Mouse (Mus musculus) kidney, adult 18-20 months (tissue): ENCODE data around the gene Naa20.

Source experiments
- DNase-seq: peaks from one replicate; pipeline ENCODE4 v3.0.0; 2021

Naa20 gene

DNA sequence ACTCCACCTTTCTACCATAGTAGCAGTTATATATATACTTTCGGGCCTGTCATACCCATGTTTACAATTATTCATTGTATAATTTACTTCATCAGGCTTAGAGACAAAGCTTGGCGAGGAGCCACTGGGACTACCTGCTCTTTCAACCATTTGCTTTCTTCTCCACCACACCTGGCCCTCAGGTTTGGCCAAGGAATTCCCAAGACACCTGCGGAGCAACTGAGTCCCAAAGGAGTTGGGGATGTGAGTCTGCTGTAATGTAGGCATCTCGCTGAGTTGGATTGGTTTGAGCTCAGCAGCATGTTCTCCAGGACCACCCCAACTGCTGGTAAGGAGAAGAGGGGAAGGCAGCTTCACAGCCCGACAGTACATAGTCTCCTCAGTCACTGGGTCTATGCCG is at the start of gene Naa20:
Naa20 (plus strand) TSS at position 239 of the 400 bp plus-strand sequence.
- no peak for DNase-seq

DNA sequence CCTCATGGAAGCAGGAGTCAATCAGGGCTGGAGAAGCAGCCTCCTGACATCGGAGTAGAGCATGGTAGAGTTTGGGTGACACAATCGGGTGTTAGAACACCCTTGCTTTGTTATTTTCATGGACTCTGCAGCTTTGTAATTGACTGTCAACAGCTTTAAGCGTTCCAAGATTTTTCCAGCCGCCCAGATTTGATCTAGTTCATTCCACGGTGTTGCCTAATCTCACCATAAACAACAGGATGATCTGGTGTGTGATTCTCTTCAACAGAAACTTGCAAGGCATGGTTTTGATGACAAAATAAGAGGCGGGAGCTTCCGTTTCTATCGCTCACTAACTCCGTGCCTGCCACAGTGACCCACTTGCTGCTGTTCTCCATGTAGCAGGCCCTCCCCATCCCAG is 46.1 kb upstream of the Naa20 start:
- DNase-seq: no peak

DNA sequence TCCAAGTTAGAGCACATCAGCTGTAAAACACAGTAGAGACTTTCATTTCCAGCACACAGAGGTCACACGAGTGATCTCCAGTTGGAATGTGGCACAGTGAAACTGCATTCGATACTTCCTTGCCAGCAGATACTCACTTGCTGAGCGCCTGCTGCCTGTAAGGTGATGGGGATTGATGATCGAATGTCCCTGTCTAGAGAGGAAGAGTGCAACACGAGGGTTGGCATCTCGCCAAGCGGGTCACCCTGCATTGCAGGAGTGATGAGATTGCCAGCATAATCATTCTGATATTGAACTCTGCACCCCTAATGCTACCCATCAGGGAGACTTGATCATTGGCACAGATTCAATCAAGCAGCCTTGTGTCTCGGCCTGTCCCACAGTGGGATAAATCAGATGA is 44.0 kb upstream of the Naa20 start:
- peak; percentile 47 for DNase-seq

DNA sequence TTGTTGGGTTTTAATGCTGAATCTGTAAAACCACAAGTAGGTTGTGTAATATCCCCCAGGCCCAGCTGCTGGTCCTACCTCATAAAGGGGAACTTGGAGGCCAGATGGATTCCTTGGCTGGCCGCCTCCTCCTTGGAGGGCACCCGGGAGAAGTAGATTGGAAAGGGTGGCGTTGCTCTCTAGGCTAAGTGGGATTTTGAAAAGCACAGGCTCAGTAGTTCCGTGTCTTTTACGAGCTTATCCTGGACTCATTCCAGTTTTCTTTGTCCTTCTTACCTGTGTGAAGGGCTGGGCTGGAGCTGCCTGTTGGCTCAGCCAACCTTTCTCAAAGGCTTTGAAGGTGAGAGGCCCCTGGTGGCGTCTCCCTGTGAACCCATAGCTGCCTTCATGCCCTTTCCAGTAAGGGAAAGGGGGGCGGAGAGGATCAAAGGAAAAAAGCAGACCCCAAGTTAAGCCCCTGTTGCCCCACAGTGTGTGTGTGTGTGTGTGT is 42.4 kb upstream of the Naa20 start:
- DNase-seq: peak; percentile 70

DNA sequence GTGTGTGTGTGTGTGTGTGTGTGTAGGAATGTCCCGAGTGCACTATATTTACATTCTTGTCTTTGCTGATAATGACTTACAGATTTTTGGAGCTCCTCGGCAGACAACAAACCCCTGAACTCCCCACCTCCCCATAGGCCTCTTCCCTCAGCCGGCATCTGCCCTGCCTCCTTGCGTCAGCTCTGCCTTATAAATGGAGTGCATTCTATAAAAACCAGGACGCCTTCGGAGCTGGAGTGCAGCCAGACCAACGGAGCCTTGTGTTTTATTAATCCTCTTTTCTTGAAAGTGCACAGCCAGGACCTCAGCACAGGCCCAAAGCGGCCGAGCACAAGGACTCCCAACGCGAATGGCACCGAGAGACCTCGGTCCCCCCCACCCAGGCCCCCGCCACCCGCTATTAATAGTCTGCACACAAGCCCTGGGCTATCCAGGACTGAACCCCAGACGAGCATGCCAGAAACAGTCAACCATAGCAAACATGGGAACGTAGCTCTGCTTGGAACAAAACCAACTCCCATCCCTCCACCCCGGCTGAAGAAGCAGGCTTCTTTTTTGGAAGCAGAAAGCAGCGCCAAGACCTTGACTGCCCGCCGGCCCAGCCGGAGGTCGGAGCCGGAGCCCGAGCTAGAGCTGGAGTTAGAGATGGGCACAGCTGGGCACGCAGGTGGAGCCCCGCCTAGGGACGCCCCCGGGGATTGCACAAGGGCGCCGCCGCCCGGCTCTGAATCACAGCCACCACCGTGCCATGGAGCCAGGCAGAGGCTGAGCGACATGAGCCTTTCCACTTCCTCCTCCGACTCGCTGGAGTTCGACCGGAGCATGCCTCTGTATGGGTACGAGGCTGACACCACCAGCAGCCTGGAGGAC is 41.7 kb upstream of the Naa20 start:
- peak; percentile 91 for DNase-seq

DNA sequence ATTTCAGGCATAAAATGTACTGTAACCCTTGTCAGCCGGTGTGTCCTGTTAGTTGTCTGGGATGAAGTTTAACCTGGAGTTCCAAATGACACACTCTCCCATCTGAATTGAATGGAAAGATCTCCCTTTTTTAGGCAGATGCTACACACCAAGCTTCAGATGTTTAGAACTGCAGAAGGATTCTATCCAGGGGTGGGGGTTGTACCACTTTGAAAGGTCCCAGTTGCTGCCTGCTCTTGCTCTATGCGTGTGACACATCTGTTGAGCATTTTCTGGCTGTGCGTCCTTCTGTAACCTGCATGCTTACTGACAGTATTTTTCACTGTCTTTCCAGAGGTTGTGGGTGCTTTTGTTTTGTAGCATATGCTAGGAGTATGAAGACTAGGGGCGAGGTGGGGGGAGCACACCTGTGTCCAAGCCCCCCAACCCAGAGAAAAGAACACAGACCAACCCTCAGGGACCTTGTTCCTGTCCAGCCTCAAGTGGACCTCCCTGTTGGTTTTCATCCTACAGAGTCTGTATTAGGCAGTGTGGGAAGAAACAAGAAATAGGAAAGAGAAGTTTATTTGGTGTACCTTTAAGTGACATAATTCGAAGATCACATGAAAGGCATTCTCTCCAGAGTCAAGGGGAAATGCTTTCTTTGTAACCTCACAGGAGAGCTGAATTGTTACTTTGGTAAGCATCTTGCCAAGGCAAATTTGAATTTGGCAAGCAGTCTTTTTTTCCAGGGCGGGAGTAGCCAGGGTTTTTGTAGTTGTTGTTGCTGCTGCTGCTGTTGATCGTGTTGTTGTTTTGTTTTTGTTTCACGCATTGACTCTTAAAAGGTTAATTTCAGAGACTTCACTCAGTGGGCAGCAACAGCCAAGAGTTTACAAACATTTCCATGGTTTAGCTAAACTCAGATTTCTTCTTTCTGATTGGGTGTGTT is 40.4 kb upstream of the Naa20 start:
- DNase-seq: peak; percentile 51

DNA sequence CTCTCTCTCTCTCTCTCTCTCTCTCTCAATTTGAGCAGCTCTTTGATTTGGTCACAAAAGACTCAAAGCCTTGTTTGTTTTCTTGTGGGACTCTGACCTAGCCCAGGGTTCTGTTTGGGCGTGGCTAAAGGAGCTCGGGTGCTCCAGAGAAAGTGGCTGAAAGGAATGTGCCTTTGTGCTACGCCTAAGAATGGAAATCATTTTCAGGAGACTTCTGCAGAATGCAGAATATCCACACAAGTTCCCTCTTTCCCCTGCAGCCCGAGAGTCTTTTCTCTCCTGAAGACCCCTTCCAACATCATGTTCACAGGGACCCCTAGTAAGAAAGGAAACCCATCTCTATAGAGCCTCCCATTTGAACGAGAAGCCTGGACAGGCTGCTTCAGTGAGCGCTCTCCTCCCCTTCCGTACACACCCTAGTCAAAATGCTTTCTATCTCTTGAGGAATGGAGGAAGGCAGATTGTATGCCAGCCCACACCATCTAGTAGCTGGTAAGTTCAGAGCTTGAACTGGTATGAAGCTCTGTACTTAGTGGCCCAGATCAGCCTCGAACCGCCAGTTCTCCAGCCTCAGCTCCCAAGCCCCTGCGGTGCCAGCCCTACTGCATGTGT is 39.6 kb upstream of the Naa20 start:
- DNase-seq: peak; percentile 68

DNA sequence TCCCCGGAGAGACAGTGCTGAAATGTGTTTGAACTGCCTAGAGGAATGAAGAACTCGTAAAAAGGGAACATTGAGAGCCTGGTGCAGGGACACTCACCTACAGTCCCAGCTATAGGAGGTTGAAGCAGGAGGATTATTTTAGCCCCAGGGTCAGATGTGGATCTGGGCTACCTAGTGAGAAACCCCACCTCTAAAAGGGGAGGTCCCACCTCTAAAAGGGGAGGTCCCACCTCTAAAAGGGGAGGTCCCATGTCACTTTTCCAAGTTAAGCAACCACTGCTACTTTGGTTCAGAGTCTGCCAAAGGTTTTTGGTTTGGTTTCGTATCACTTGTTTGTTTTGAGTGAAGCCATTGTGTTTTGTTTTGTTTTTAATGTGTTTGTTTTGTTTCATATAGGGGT is 36.6 kb upstream of the Naa20 start:
- DNase-seq: no peak

DNA sequence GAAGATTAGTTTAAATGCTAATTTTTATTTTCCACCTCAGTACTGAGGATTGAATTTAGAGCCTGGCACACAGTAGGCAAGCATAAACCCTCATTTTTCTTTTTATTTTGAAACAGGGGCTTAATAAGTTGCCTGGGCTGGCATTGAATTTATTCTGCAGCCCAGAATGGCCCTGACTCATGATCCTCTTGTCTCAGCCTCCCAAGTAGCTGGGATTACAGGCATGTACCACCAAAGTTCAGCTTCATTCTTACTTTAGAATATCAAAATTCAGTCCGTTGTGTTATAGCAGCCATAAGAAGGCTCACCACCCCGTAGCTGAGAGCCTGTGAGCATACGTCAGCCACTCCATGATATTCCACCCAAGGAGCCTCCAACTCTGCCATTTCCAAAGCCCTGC is 35.7 kb upstream of the Naa20 start:
- no peak for DNase-seq

DNA sequence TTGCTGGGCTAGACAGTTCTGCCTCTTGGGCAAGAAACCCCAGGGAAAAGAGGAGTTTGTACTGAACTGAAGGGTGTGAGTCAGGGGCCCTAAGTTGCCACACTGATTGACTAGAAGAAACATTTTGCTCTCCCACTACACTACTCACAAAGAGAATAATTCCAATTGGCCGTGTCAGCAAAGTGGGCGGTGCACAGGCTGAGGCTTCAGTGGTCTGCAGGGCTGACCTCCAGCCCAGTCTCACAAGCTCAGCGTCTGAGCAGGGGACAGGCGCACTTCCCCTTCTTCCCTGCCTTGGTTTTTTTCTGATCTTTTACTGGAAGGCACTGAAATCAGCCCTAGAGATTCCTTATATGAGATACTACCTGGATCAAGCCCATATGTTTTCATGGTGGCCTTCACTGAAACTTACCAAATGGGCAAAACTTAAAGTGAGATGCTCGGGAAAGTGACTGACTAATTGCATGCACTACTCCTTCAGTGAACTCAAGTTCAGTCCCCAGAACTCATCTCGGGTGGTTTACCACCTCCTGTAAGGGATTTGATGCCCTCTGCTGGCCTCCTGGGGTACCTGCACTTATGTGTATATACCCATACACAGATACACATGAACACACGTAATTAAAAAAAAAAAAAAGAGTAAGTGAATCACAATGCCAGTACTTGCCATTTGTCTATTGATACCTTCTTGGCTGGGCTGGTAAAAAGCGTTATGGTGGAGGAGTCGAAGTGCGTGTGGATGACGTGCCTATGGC is 35.0 kb upstream of the Naa20 start:
- DNase-seq: no peak

DNA sequence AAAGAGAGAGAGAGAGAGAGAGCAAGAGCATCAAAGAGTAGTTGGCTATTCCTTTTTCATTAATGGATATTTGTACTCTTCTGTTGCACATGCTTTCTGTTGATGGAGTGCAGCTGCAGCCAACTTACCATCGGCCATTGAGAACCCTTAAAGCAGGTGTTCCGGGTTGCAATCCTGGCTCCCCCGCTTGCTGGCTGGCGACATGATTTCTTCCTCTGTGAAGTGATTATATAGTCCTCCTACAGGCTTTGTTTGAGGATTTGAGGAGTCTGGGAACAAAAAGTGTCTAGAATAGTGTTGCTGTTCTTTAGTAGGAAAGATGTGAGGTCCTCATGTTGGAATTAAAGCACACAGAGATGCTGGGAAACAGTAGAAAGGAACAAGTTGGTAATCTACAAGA is 30.6 kb upstream of the Naa20 start:
- no peak for DNase-seq

DNA sequence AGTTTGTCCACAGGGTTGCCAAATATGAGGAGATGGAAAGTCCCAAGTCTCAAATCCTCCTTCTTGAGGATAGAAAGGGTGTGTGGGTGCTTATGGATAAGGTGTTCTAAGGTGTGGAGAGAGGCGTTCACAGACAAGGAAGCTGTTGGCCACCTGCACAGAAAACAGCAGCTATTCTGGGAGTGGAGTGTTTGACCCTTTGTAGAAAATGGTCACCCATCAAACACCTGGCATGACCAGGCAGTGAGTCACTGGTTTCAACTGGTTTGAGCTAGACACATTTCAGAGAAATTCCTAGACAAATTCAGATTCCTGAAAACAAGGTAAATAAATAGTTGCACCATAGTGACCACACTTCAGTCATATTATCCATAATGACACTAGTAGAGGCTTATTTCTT is 29.8 kb upstream of the Naa20 start:
- DNase-seq: no peak

DNA sequence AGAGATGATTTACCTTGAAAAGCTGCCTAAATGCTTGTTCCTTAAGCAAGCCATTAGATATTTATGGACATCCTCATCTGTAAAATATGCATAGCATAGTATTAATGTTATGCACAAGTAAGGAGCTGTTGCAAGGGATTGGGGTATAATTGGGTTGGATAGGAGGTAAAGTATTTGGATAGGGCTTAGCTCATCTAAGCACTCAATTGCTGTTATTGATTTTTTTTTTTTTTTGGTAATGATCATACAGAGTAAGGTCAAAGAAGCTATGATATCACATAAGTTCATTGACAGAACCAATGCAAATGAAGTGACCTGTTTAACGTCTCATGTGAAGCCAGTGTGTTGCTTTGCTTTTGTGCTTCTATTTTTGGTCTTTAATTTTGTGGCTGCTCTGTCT is 27.9 kb upstream of the Naa20 start:
- no peak for DNase-seq

DNA sequence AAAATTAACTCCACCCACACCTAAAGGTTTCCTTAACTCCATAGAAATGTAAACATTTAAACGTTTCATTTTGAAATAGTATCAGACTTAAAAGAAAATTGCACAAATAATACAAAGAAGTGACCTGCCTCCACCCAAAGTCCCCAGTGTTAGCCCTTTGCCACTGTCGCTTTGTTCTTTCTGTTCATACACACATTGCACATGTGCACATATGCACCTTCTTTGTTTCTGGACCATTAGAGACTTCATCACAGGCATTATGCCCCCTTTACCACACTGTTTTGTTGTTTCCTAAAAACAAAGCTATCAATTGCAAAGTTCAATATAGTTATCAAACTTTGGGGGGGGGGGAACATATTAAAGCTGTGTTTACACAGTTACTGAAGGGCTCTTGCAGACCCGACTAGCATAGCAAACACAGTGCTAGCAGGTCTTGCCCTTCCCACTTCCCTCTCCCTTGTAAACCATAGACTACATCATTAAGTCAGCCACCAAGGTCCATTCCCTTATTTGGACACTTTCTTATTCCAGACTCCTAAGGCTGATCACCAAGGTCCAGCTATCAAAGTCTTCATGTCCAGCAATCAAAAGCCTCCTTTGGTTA is 26.9 kb upstream of the Naa20 start:
- no peak for DNase-seq

DNA sequence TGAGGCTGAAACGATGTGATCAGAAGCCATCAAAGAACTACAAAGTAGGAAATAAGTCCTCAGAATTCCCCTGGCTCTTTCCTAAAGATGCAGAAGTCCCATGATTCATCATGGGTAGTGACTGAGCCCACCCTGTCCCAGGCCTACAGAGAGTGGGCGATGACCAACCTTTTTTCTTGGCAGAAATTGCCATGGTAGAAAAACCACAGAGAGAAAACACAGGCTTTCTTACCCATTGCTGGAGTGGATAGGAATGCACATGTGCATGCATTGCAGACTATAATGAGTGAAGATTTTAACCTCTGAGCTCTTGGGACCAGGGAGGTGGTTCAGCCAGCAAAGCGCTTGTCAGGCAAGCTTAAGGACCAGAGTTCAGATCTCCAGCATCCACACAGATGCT is 24.7 kb upstream of the Naa20 start:
- DNase-seq: no peak

DNA sequence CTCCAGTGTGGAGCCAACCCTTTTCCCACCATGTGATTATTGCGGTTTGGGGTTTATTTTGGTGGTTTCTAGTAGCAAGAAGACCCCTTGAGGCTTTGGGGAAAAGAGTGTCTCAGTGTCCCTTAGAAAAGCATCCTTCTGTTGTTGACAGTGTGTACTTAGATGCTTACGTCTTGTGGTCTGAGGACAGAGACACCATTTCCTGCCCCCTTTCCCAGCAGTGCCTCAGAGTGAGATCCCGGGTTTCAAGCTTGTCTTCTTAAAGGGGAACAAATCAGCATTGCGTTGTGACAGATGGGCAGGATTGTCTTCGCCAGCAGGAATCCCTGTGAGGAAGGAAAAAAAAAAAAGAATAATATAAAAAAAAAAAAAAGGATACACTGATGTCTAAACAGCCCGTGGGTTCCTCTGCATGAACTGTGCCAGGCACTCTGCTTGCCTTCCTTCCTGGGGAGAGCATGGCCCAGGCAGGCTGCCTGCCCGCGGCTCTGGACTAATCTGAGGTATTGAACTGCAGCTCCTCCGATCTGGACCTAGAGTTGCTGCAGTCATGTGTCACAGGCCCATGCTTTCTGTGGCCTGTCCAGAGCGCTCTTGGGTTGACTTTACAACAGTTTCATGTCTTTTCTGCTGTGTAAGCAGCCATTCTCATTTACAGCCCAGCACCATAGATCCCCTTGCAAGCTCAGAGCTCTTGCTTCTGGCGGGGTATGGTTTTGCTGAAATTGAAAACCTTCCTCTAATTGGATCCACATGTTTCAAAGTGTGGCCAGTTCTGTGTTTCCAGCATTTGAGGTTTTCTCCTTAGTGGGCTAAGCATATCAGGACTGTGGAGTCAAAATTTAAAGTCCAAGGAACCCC is 20.8 kb upstream of the Naa20 start:
- DNase-seq: no peak

DNA sequence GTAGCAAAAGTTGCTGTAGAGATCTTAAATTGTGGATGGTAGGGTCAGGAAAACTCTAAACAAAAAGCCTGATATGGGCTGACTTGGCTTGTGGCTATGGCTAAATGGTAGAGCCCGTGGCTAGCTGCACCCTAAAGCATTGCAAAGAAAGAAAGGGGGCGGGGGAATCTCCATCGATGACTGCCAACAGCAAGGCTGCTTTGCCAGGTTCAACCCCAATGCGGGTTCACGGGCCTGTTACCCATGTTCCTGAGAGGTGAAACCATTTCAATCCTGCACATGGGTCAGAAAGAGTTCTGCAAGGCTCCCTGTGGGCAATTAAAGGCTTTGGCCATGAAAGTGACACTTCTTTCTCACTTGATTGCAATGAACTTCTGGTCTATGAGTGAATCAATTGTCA is 20.0 kb upstream of the Naa20 start:
- DNase-seq: no peak

DNA sequence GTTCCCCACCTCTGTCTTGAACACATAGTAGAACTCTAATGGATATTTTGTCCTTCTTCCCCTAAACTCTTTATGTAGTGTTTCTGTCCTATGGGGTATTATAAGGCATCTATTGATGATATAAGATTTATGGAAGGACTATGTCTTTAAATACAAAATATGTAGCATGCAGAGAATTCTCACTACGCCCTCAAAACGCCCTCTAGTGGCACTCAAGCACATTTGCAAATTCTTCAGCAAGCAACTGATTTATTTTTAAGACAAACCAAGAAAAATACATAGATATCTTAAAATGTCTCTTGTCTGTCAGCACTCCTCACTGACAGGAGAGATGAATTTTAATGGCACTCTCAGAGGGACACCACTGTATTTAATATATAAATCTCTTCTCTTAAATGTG is 19.5 kb upstream of the Naa20 start:
- DNase-seq: no peak

DNA sequence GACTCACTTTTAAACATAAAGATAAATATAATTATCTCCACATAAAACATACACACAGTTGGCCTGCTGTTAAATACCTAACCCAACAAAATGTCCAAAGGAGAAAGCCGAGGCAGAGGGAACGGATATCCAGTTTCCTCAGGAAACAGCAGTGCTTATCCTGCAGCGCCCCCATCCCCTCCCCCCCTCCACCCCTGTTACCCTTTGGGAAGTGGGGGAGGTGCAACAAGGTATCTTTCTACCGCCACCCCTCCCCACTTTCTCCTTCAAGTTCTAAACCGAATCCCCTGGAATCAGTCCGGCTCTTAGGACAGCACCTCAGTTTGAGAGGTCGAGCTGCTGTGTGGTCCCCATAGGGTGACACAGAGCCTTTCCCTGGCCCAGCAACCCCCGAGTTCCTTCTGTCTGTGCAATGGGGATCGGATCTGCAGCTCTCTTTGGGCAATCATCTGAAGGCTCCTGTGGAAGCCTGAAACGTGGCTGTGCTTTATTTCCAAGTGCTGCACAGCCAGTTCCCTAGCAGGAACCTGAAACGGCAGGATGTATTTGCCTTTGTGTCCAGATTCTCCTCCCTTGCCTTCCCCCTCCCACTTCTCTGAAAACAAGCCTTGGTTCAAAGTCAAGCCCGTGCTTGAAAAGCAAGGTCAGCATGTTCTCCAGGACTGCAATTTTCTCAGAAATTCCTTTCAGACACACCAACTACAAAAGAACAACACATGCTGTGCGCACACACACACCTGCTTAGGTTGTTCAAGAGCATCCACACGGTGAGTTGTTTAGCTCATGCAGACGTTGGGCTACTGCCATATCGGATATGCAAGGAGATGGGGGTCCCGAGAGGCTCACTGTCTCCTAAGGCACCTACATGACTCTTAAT is 17.6 kb upstream of the Naa20 start:
- peak; percentile 56 for DNase-seq
